Mouse (Mus musculus) thymus, adult 2 months (tissue): Measurements from ENCODE around the gene Sycp1.

Experiments used
- CTCF ChIP-seq: fragments of 200-500 bp; IDR thresholded peaks from 2 replicates; pipeline ENCODE4 v1.5.1; 2012; ENCODE audit warnings: mild to moderate bottlenecking, control low read depth, low read length, moderate library complexity, borderline replicate concordance; ENCODE audit not compliant: control insufficient read depth, poor library complexity, insufficient read depth; ENCODE audit errors: extremely low read depth
- POLR2A ChIP-seq: fragments of 200-500 bp; IDR thresholded peaks from 2 replicates; pipeline ENCODE4 v1.6.1; 2012; ENCODE audit warnings: mild to moderate bottlenecking, low read length, control low read depth, moderate library complexity; ENCODE audit not compliant: control insufficient read depth, poor library complexity, insufficient read depth; ENCODE audit errors: extremely low read depth

DNA sequence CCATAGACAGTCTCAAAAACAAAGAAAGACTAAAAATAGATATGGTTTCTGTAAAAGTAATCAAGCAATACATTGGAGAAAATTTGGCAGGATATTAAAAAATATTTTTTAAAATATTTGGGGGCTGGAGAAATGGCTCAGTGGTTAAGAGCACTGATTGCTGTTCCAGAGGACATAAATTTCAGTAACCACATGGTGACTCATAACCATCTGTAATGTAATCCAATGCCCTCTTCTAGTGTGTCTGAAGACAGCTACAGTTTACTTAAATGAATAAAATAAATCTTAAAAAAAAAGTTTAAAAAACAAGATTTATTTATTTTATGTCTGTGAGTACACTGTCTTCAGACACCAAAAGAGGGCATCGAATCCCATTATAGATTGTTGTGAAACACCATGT is 36.8 kb downstream of the Sycp1 start:
- TF ChIP-seq POLR2A, result no peak
- no peak for TF ChIP-seq CTCF
